Mouse (Mus musculus): ENCODE results near the gene F2r. TPM values are rescaled to one million over a fixed set of nuclear protein-coding genes. Genes with fewer than 3 reads are reported as not detected.

F2r gene
- polyA plus RNA-seq (2014; fragmentation: Illumina TruSeq; extraction: RNeasy Lipid Tissue Mini Kit (QIAGEN cat#74804)), result 45.3 TPM

GRCm38 (mm10) chr13:95618309-95618712 is at the start of gene F2r:
F2r (minus strand) TSS chr13:95618487.

Other genes with a start within 250 kb of the F2r start
- gene Aggf1, start 243.1 kb downstream of the F2r start, polyA plus RNA-seq (2014; fragmentation: Illumina TruSeq; extraction: RNeasy Lipid Tissue Mini Kit (QIAGEN cat#74804)), result 42.6 TPM
- gene Crhbp, start 173.6 kb downstream of the F2r start, polyA plus RNA-seq (2014; fragmentation: Illumina TruSeq; extraction: RNeasy Lipid Tissue Mini Kit (QIAGEN cat#74804)), result not detected
- gene S100z, start 139.8 kb downstream of the F2r start, polyA plus RNA-seq (2014; fragmentation: Illumina TruSeq; extraction: RNeasy Lipid Tissue Mini Kit (QIAGEN cat#74804)), result not detected
- 2.1 TPM for gene F2rl1, start 93.3 kb downstream of the F2r start, polyA plus RNA-seq (2014; fragmentation: Illumina TruSeq; extraction: RNeasy Lipid Tissue Mini Kit (QIAGEN cat#74804))
- not detected for gene F2rl2, start 78.4 kb upstream of the F2r start, polyA plus RNA-seq (2014; fragmentation: Illumina TruSeq; extraction: RNeasy Lipid Tissue Mini Kit (QIAGEN cat#74804))

Measured in ovary, adult 10 weeks (tissue).